Mouse (Mus musculus): Measurements from ENCODE around the gene Psg17. TPM values are rescaled to one million over a fixed set of nuclear protein-coding genes. Genes with fewer than 3 reads are reported as not detected.

The Psg17 gene
- not detected in 2 replicates for polyA plus RNA-seq (2021; fragmentation: Nextera tagmentation)
- long read RNA-seq, experiment 1: 0 reads
- long read RNA-seq, experiment 2: 0 reads

DNA sequence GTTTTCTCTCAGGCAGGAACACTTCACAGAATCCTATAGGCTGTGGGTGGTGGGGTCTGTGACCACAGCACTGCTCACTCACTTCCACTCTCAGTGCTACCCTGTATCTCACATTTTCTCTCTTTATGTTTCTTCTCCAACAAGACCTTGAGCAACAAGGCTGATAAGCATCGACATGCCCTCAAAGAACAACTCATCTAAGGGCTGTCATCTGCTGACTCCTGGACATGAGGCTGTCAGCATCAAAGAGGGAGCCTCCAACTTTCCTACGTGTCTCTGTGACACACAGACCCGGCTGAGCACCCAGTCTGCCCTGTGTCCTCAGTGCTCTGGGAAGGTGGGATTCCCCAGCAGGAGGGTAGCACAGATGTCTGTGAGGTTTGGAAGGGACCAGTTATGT, at the start of gene Psg17:
TSS of gene Psg17 (minus strand) at position 101 of the 400 bp plus-strand sequence.

DNA sequence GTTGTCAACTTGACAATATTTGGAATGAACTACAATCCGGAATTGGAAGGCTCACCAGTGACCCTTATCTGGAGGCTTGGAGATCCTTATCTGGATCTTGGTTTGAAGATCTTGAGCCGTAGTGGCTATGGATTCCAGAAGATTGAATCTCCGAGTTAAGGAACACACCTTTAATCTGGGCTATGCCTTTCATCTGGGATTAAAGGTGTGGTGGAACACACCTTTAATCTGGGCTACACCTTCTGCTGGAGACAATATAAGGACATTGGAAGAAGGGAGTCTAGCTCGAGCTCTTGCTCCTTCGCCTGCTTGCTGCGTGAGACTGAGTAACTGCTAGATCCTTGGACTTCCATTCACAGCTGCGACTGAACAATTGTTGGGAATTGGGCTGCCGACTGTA, 49.6 kb upstream of the Psg17 start, which contains the start of gene Pglyrp1:
TSS of gene Pglyrp1 (plus strand) at position 301 of the 400 bp plus-strand sequence.

DNA sequence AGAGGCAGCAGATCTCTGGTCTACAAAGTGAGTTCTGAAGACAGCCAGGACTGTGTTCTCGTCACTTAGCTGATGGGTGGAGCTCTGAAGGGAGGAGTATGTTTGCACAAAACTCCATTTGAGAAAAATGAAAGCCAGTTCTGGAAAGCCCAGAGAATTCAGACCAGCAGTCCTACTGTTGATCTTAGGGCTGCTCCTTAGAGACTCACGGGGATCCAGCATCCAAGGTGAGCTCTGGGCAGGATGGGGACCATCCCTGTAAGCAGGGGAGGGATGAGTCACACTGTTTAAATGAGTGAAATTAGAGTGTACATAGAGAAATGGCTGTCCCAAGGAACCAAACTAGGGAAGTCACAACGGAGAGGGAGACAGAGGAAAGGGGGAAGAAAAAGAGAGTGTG, 18.5 kb upstream of the Psg17 start, which contains the start of gene Mill2:
TSS of gene Mill2 (plus strand) at position 102 of the 400 bp plus-strand sequence.

DNA sequence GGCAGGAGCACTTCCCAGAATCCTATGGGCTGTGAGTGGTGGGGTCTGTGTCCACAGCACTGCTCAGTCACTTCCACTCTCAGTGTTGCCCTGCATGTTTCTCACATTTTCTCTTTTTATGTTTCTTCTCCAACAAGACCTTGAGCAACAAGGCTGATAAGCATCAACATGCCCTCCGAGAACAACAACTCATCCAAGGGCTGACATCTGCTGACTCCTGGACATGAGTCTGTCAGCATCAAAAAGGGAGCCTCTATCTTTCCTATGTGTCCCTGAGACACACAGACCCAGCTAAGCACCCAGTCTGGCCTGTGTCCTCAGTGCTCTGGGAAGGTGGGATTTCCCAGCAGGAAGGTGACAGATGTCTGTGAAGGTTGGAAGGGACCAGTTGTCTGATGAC, 23.0 kb downstream of the Psg17 start, which contains the start of gene Psg19:
TSS of gene Psg19 (minus strand) at position 101 of the 400 bp plus-strand sequence.

Other genes starting within 250 kb of the Psg17 start
- not detected in 2 replicates for gene Psg23, start 205.1 kb downstream of the Psg17 start, polyA plus RNA-seq (2021; fragmentation: Nextera tagmentation)
- not detected in 2 replicates for gene Psg21, start 164.9 kb downstream of the Psg17 start, polyA plus RNA-seq (2021; fragmentation: Nextera tagmentation)
- gene Psg20, start 135.4 kb downstream of the Psg17 start, polyA plus RNA-seq (2021; fragmentation: Nextera tagmentation): not detected in 2 replicates
- not detected in 2 replicates for gene Psg22, start 103.5 kb downstream of the Psg17 start, polyA plus RNA-seq (2021; fragmentation: Nextera tagmentation)
- not detected in 2 replicates for gene Psg19, start 23.1 kb downstream of the Psg17 start, polyA plus RNA-seq (2021; fragmentation: Nextera tagmentation)
- gene Mill2, start 18.4 kb upstream of the Psg17 start, polyA plus RNA-seq (2021; fragmentation: Nextera tagmentation): 0.63 and 0.66 TPM in 2 replicates
- gene Pglyrp1, start 49.7 kb upstream of the Psg17 start, polyA plus RNA-seq (2021; fragmentation: Nextera tagmentation): 7.8 and 8.4 TPM in 2 replicates
- gene Ccdc61, start 88.8 kb upstream of the Psg17 start, polyA plus RNA-seq (2021; fragmentation: Nextera tagmentation): 15.8 and 16.5 TPM in 2 replicates
- gene Nova2, start 104.3 kb upstream of the Psg17 start, polyA plus RNA-seq (2021; fragmentation: Nextera tagmentation): 3.8 and 5.4 TPM in 2 replicates
- gene Nanos2, start 165.8 kb upstream of the Psg17 start, polyA plus RNA-seq (2021; fragmentation: Nextera tagmentation): not detected in 2 replicates
- 5.9 and 13.0 TPM in 2 replicates for gene Mypop, start 169.6 kb upstream of the Psg17 start, polyA plus RNA-seq (2021; fragmentation: Nextera tagmentation)
- gene Irf2bp1, start 182.4 kb upstream of the Psg17 start, polyA plus RNA-seq (2021; fragmentation: Nextera tagmentation): 4.8 and 14.9 TPM in 2 replicates
- gene Foxa3, start 201.9 kb upstream of the Psg17 start, polyA plus RNA-seq (2021; fragmentation: Nextera tagmentation): not detected in 2 replicates
- gene Sympk, start 202.8 kb upstream of the Psg17 start, polyA plus RNA-seq (2021; fragmentation: Nextera tagmentation): 20.1 and 45.0 TPM in 2 replicates
- gene Rsph6a, start 233.1 kb upstream of the Psg17 start, polyA plus RNA-seq (2021; fragmentation: Nextera tagmentation): 0.18 and 0.29 TPM in 2 replicates